Mouse (Mus musculus) testis, postnatal 10 days (tissue): ENCODE results near the gene C5ar2.
A peak's percentile ranks its signal among the peaks of the same experiment; 100 is the strongest.
"Not testable (repeated sequence)": the region's sequence is repeated elsewhere in the genome, so short reads cannot be mapped to it uniquely, and the experiment has no call there.

Experiments used
- DNase-seq: peaks from one replicate; pipeline ENCODE4 v3.0.0; 2021; ENCODE audit warnings: low spot score

The C5ar2 gene

GRCm38 (mm10) chr7:16257830-16258229 lies 13.9 kb upstream of the C5ar2 start:
- no peak for DNase-seq

- not testable (repeated sequence) for DNase-seq
These were observed 12.0 kb upstream of the C5ar2 start for GRCm38 (mm10) chr7:16255963-16256362.

- no peak for DNase-seq
These were observed 10.2 kb upstream of the C5ar2 start for GRCm38 (mm10) chr7:16254195-16254594.

- DNase-seq, result no peak
These were observed 6.7 kb upstream of the C5ar2 start for GRCm38 (mm10) chr7:16250687-16251086.

- DNase-seq, result no peak
These were observed 2.0 kb upstream of the C5ar2 start for GRCm38 (mm10) chr7:16245958-16246357.

- no peak for DNase-seq
These were observed 1.8 kb downstream of the C5ar2 start for GRCm38 (mm10) chr7:16242198-16242597.

GRCm38 (mm10) chr7:16241787-16242186 lies 2.2 kb downstream of the C5ar2 start:
- DNase-seq, result no peak

- no peak for DNase-seq
These were observed 3.0 kb downstream of the C5ar2 start for GRCm38 (mm10) chr7:16240978-16241303.

- DNase-seq, result no peak
These were observed 3.5 kb downstream of the C5ar2 start for GRCm38 (mm10) chr7:16240281-16240977.

- no peak for DNase-seq
These were observed 4.4 kb downstream of the C5ar2 start for GRCm38 (mm10) chr7:16239554-16239997.

- no peak for DNase-seq
These were observed 14.1 kb downstream of the C5ar2 start for GRCm38 (mm10) chr7:16229869-16230268.

GRCm38 (mm10) chr7:16221582-16222272 lies 22.2 kb downstream of the C5ar2 start, which contains the start of gene Dhx34:
Gene Dhx34 (minus strand): TSS chr7:16222037.
- peak; percentile 97 for DNase-seq

- DNase-seq, result no peak
These were observed 30.0 kb downstream of the C5ar2 start for GRCm38 (mm10) chr7:16213986-16214385.

GRCm38 (mm10) chr7:16213196-16213595 lies 30.8 kb downstream of the C5ar2 start:
- no peak for DNase-seq

- no peak for DNase-seq
These were observed 33.0 kb downstream of the C5ar2 start for GRCm38 (mm10) chr7:16210862-16211365.

- DNase-seq, result no peak
These were observed 34.9 kb downstream of the C5ar2 start for GRCm38 (mm10) chr7:16208781-16209665.

- DNase-seq, result no peak
These were observed 36.5 kb downstream of the C5ar2 start for GRCm38 (mm10) chr7:16207496-16207895.

- no peak for DNase-seq
These were observed 36.9 kb downstream of the C5ar2 start for GRCm38 (mm10) chr7:16207076-16207475.

GRCm38 (mm10) chr7:16204791-16205190 lies 39.2 kb downstream of the C5ar2 start:
- DNase-seq, result no peak

GRCm38 (mm10) chr7:16203505-16203903 lies 40.5 kb downstream of the C5ar2 start:
- no peak for DNase-seq

- no peak for DNase-seq
These were observed 41.0 kb downstream of the C5ar2 start for GRCm38 (mm10) chr7:16202756-16203504.

- DNase-seq, result no peak
These were observed 42.8 kb downstream of the C5ar2 start for GRCm38 (mm10) chr7:16201136-16201535.
